Mouse (Mus musculus): ENCODE results near the gene Zfp831. TPM values are rescaled to one million over a fixed set of nuclear protein-coding genes. Genes with fewer than 3 reads are reported as not detected.

The Zfp831 gene
- total and polyA plus RNA-seq, 3 experiments: 0.48 to 0.99 (median 0.59) TPM

- in situ Hi-C loops (cut with MboI; ENCODE audit: low pct_ligation_motif_present, low pct_unique_long_range_greater_than_20kb, low sequenced_read_pairs): no loop called here
- TF ChIP-seq CHD2 (IDR thresholded peaks at IDR 0.05; ENCODE audit: low read length): no peak
- no peak for TF ChIP-seq GABPA (IDR thresholded peaks at IDR 0.05; ENCODE audit: insufficient replicate concordance, low read depth, low read length)
- TF ChIP-seq KAT2A (IDR thresholded peaks at IDR 0.05; ENCODE audit: insufficient replicate concordance, low read length): no peak
- no peak for TF ChIP-seq POLR2AphosphoS2 (IDR thresholded peaks at IDR 0.05; ENCODE audit: low read depth, low read length)
- TF ChIP-seq JUND (conservative IDR thresholded peaks at IDR 0.05; ENCODE audit: low read depth, low read length): no peak
- no peak for TF ChIP-seq SIN3A (IDR thresholded peaks at IDR 0.05; ENCODE audit: low read length)
- TF ChIP-seq UBTF (IDR thresholded peaks at IDR 0.05; ENCODE audit: low read depth, low read length): no peak
Measured at GRCm38 (mm10) chr2:174759189-174759588, 115.9 kb downstream of the Zfp831 start.

More at GRCm38 (mm10) chr2:174759189-174759588, 115.9 kb downstream of the Zfp831 start:
- no peaks in the 10 kb centered on the region for H3K79me2 ChIP-seq (replicated peaks; ENCODE audit: control insufficient read depth, extremely low read depth, insufficient read depth, poor library complexity, severe bottlenecking)
- H3K36me3 ChIP-seq (replicated peaks in 1 of 2; ENCODE audit: control insufficient read depth in 1 of 2, insufficient read depth in 1 of 2, low read length in 1 of 2): no peaks in the 10 kb centered on the region
- no peak overlapping the region for H3K4me2 ChIP-seq (ENCODE audit: insufficient read depth, low read depth, poor library complexity, severe bottlenecking)
- dilution Hi-C loops (cut with MboI; ENCODE audit: extremely low pct_ligation_motif_present, extremely low pct_unique_long_range_greater_than_20kb, low sequenced_read_pairs): no loop called here
- H3K9ac ChIP-seq (ENCODE audit: insufficient read depth, low read depth): no peak overlapping the region
- H3K4me3 ChIP-seq (replicated peaks in 1 of 3; ENCODE audit: low read depth in 2 of 3, low read length in 2 of 3, poor library complexity in 1 of 3): no peak overlapping the region
- H3K4me1 ChIP-seq (ENCODE audit: control insufficient read depth in 1 of 2, insufficient read depth in 2 of 2): peaks cover 17 to 26% of the 10 kb centered on the region in 2 experiments
- peaks cover 38% of the 10 kb centered on the region for H3K27me3 ChIP-seq (replicated peaks)
- DNase-seq (ENCODE audit: extremely low read depth): no peak
- no peaks in the 10 kb centered on the region for H3K9me3 ChIP-seq (replicated peaks; ENCODE audit: low read length)
- H3K27ac ChIP-seq (ENCODE audit: insufficient read depth, low read depth): no peak overlapping the region

Other genes with a start within 250 kb of the Zfp831 start
- 44.6 and 45.2 TPM in 2 replicates for gene Nelfcd, start 227.7 kb upstream of the Zfp831 start, total RNA-seq (2012; rRNA removed)
- gene Nelfcd, start 227.7 kb upstream of the Zfp831 start, total RNA-seq (2014; rRNA removed): 39.1 and 41.5 TPM in 2 replicates
- gene Nelfcd, start 227.7 kb upstream of the Zfp831 start, polyA plus RNA-seq (2012; ENCODE audit: insufficient read length, low read depth): 50.5 and 52.3 TPM in 2 replicates
- gene Ctsz, start 204.5 kb upstream of the Zfp831 start, total RNA-seq (2012; rRNA removed): 417 and 423 TPM in 2 replicates
- 135 and 141 TPM in 2 replicates for gene Ctsz, start 204.5 kb upstream of the Zfp831 start, total RNA-seq (2014; rRNA removed)
- 219 and 264 TPM in 2 replicates for gene Ctsz, start 204.5 kb upstream of the Zfp831 start, polyA plus RNA-seq (2012; ENCODE audit: insufficient read length, low read depth)
- gene Tubb1, start 192.8 kb upstream of the Zfp831 start, total RNA-seq (2012; rRNA removed): not detected in 2 replicates
- gene Tubb1, start 192.8 kb upstream of the Zfp831 start, total RNA-seq (2014; rRNA removed): not detected in 2 replicates
- gene Tubb1, start 192.8 kb upstream of the Zfp831 start, polyA plus RNA-seq (2012; ENCODE audit: insufficient read length, low read depth): not detected in 2 replicates
- 699 and 716 TPM in 2 replicates for gene Atp5e, start 179.4 kb upstream of the Zfp831 start, total RNA-seq (2012; rRNA removed)
- gene Atp5e, start 179.4 kb upstream of the Zfp831 start, total RNA-seq (2014; rRNA removed): 664 and 673 TPM in 2 replicates
- 251 and 338 TPM in 2 replicates for gene Atp5e, start 179.4 kb upstream of the Zfp831 start, polyA plus RNA-seq (2012; ENCODE audit: insufficient read length, low read depth)
- 90.3 and 123 TPM in 2 replicates for gene Prelid3b, start 170.5 kb upstream of the Zfp831 start, total RNA-seq (2012; rRNA removed)
- gene Prelid3b, start 170.5 kb upstream of the Zfp831 start, total RNA-seq (2014; rRNA removed): 187 TPM in 2 replicates
- gene Prelid3b, start 170.5 kb upstream of the Zfp831 start, polyA plus RNA-seq (2012; ENCODE audit: insufficient read length, low read depth): 179 TPM in 2 replicates
- gene Edn3, start 117.1 kb downstream of the Zfp831 start, total RNA-seq (2012; rRNA removed): not detected in 2 replicates
- gene Edn3, start 117.1 kb downstream of the Zfp831 start, total RNA-seq (2014; rRNA removed): not detected in 2 replicates
- gene Edn3, start 117.1 kb downstream of the Zfp831 start, polyA plus RNA-seq (2012; ENCODE audit: insufficient read length, low read depth): not detected in 2 replicates